Mouse (Mus musculus): ENCODE results near the gene Gm4881. TPM values are rescaled to one million over a fixed set of nuclear protein-coding genes. Genes with fewer than 3 reads are reported as not detected.

Gene Gm4881
- total and polyA plus RNA-seq, 3 experiments = 0.13 TPM; not detected in 2

DNA sequence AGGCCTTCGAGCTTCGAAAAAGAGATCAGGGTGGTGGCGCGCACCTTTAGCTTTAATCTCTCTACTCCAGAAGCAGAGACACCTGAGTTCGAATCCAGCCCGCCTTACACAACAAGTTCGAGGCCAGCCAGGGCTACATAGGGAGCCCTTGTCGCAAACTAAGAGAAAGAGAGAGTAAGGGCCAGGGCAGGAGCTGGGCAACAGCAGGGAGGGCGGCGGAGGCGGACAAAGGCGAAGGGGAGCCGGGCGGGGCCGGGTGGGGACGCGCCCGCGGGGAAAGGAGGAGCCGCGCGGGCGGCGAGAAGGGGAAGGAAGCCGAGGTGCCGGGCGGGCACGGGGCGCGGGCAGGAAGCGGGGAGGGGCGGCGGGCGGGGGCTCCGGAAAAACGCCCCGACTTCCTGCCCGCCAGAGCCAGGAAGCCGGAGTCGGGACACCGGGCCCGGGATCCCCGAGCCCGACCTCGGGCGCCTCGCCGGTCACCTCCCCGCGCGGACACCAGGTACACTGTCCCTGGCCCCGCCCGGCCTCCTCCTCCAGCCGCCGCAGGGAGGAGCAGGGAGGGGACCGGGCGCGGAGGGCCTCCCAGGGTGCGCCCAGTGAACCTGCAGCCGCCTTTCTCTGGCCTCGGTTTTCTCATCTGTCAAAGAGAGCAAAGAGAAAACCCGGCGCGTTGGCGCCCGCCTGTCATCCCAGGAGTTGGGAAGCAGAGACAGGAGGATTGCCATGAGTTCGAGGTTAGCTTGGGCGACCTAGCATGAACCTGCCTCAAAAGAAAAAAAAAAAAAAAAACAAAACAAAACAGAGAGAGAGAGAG, 41.5 kb downstream of the Gm4881 start, which contains the start of gene Arhgef1 (continued):
- no peak for TF ChIP-seq GATA1 (IDR thresholded peaks at IDR 0.05; ENCODE audit: low read depth, low read length)
- peak; percentile 22; the same call in 1 of the 2 replicates for TF ChIP-seq ETS1 (IDR thresholded peaks at IDR 0.05; ENCODE audit: low read depth, low read length)
- TF ChIP-seq MAZ (IDR thresholded peaks at IDR 0.05; ENCODE audit: low read depth, low read length) = peak; percentile 95
- peak; percentile 52; the same call in 1 of the 2 replicates for TF ChIP-seq CHD1 (IDR thresholded peaks at IDR 0.05; ENCODE audit: low read depth, low read length)
- TF ChIP-seq MEF2A (IDR thresholded peaks at IDR 0.05; ENCODE audit: extremely low read depth, insufficient replicate concordance, low read depth, low read length, poor library complexity, severe bottlenecking) = no peak
- TF ChIP-seq BHLHE40 (IDR thresholded peaks at IDR 0.05; ENCODE audit: borderline replicate concordance, low read depth, low read length) = no peak
- TF ChIP-seq NELFE (IDR thresholded peaks at IDR 0.05; ENCODE audit: low read depth, low read length) = peak; percentile 61

DNA sequence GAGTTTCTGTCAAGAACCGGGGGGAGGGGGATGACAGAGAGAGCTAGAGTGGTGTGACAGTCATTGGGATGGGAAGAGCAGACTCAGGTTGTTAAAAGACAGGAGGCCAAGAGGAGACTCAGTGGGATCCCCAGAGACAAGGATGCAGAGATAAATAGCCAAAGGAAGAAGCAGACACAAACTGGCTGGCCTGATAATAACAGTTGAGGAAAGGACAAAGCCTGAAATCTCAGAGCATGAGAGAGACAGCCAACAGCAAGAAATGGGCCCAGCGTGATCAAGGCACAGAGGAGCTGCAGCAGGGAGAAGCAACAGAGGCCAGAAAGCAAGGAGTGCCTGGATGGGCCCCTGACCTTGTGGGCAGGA, 42.0 kb downstream of the Gm4881 start:
- Histone ChIP-seq H3K9ac (ENCODE audit: control insufficient read depth, low read depth, low read length, poor library complexity, severe bottlenecking) (peak overlapping the region; percentile 97), H3K4me3 (ENCODE audit: control insufficient read depth in 1 of 2, insufficient read depth in 1 of 2, low read depth in 2 of 2, low read length in 2 of 2) (peak overlapping the region; percentile 57 to 72), H3K4me1 (ENCODE audit: control insufficient read depth in 1 of 2, insufficient read depth in 2 of 2, low read length in 2 of 2) (peaks cover 0 to 37% of the 10 kb centered on the region in 2 experiments; a peak in 2 of 4 replicates), H3K27me3 (ENCODE audit: control insufficient read depth in 1 of 2, insufficient read depth in 2 of 2, low read length in 2 of 2) (no peaks in the 10 kb centered on the region), H3K9me3 (replicated peaks; ENCODE audit: insufficient read depth, low read length) (no peaks in the 10 kb centered on the region), H3K27ac (ENCODE audit: control insufficient read depth, low read depth, low read length) (peak overlapping the region; percentile 99), H3K79me2 (ENCODE audit: control insufficient read depth, insufficient read depth, low read length, poor library complexity) (peaks cover 28% of the 10 kb centered on the region), H3K36me3 (ENCODE audit: control insufficient read depth in 1 of 2, insufficient read depth in 2 of 2, low read length in 2 of 2) (peaks cover 0 to 23% of the 10 kb centered on the region in 2 experiments; a peak in 3 of 4 replicates)
- peak; percentile 65 for TF ChIP-seq TAL1 (IDR thresholded peaks at IDR 0.05; ENCODE audit: low read length)
- TF ChIP-seq POLR2AphosphoS2 (IDR thresholded peaks at IDR 0.05; ENCODE audit: low read length) = no peak
- TF ChIP-seq TCF12 (IDR thresholded peaks at IDR 0.05; ENCODE audit: low read depth, low read length) = peak; percentile 35; the same call in 1 of the 2 replicates
- no peak for TF ChIP-seq JUND (IDR thresholded peaks at IDR 0.05; ENCODE audit: low read depth, low read length)
- TF ChIP-seq EP300 (IDR thresholded peaks at IDR 0.05; ENCODE audit: low read depth in 1 of 2, low read length in 2 of 2) = peak in 1 of 2 experiments; percentile 25; a peak in 1 of 4 replicates
- TF ChIP-seq POLR2A (IDR thresholded peaks at IDR 0.05; ENCODE audit: control insufficient read depth in 1 of 2, insufficient read depth in 1 of 2, low read depth in 1 of 2, low read length in 2 of 2, poor library complexity in 1 of 2) = 0 out of 4 replicates have a peak, but pooled peaks of 1 of the 2 experiments have one; percentile 43
- TF ChIP-seq CHD1 (IDR thresholded peaks at IDR 0.05; ENCODE audit: low read depth, low read length) = peak; percentile 20; the same call in 1 of the 2 replicates
- TF ChIP-seq GATA1 (IDR thresholded peaks at IDR 0.05; ENCODE audit: low read depth, low read length) = peak; percentile 21; the same call in 1 of the 2 replicates
- no peak for DNase-seq (ENCODE audit: low read depth, low spot score)

DNA sequence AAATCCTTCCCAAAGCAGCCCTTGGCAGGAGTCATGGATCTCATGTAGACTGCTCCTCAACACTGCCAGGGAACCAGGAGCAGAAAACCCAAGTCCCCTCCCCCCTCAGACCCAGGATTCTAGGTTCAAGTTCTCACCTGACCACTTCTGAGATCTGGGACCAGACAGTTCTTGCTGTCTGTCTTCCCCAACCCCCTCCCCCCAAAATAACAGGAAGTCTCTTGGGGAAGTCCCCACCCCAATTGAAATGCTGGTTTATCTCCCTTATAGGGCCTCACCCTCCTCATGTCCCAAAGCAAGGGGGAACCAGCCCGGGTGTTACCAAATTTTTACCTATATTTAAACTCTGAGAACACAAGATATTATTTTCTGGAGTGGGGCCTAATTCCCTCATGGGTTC, 42.5 kb downstream of the Gm4881 start:
- peak overlapping the region; percentile 99 for H3K27ac ChIP-seq (ENCODE audit: control insufficient read depth, low read depth, low read length)
- H3K79me2 ChIP-seq (ENCODE audit: control insufficient read depth, insufficient read depth, low read length, poor library complexity) = peaks cover 28% of the 10 kb centered on the region
- peaks cover 0 to 37% of the 10 kb centered on the region in 2 experiments; a peak in 2 of 4 replicates for H3K4me1 ChIP-seq (ENCODE audit: control insufficient read depth in 1 of 2, insufficient read depth in 2 of 2, low read length in 2 of 2)
- peak overlapping the region in 1 of 2 experiments; percentile 57; a peak in 2 of 4 replicates for H3K4me3 ChIP-seq (ENCODE audit: control insufficient read depth in 1 of 2, insufficient read depth in 1 of 2, low read depth in 2 of 2, low read length in 2 of 2)
- H3K36me3 ChIP-seq (ENCODE audit: control insufficient read depth in 1 of 2, insufficient read depth in 2 of 2, low read length in 2 of 2) = peaks cover 0 to 23% of the 10 kb centered on the region in 2 experiments; a peak in 3 of 4 replicates
- peak; percentile 88 for DNase-seq (ENCODE audit: low read depth, low spot score)
- TF ChIP-seq MYC (IDR thresholded peaks at IDR 0.05; ENCODE audit: low read depth, low read length) (no peak), TBP (IDR thresholded peaks at IDR 0.05; ENCODE audit: low read depth, low read length) (0 out of 2 replicates have a peak, but pooled peaks have one; percentile 57), ELF1 (IDR thresholded peaks at IDR 0.05; ENCODE audit: low read depth, low read length) (peak; percentile 42; the same call in 1 of the 2 replicates), MAZ (IDR thresholded peaks at IDR 0.05; ENCODE audit: low read depth, low read length) (peak; percentile 66; the same call in 1 of the 2 replicates), MAX (IDR thresholded peaks at IDR 0.05; ENCODE audit: low read length) (no peak), EP300 (IDR thresholded peaks at IDR 0.05; ENCODE audit: low read depth in 1 of 2, low read length in 2 of 2) (peak in 1 of 2 experiments; percentile 56; a peak in 2 of 4 replicates), SIN3A (IDR thresholded peaks at IDR 0.05; ENCODE audit: low read length) (peak; percentile 50), GATA1 (IDR thresholded peaks at IDR 0.05; ENCODE audit: low read depth, low read length) (0 out of 2 replicates have a peak, but pooled peaks have one; percentile 26), E2F4 (IDR thresholded peaks at IDR 0.05; ENCODE audit: borderline replicate concordance, low read depth, low read length) (no peak), HCFC1 (IDR thresholded peaks at IDR 0.05; ENCODE audit: low read depth, low read length) (0 out of 2 replicates have a peak, but pooled peaks have one; percentile 39), BHLHE40 (IDR thresholded peaks at IDR 0.05; ENCODE audit: borderline replicate concordance, low read depth, low read length) (peak; percentile 9; the same call in 1 of the 2 replicates), ETS1 (IDR thresholded peaks at IDR 0.05; ENCODE audit: low read depth, low read length) (peak; percentile 53; the same call in 1 of the 2 replicates)
- no peaks in the 10 kb centered on the region for H3K27me3 ChIP-seq (ENCODE audit: control insufficient read depth in 1 of 2, insufficient read depth in 2 of 2, low read length in 2 of 2)
- H3K9me3 ChIP-seq (replicated peaks; ENCODE audit: insufficient read depth, low read length) = no peaks in the 10 kb centered on the region
- peak overlapping the region; percentile 97 for H3K9ac ChIP-seq (ENCODE audit: control insufficient read depth, low read depth, low read length, poor library complexity, severe bottlenecking)
